ENCODE assay signal across 8 mouse cellular contexts in the genomic region with DNA sequence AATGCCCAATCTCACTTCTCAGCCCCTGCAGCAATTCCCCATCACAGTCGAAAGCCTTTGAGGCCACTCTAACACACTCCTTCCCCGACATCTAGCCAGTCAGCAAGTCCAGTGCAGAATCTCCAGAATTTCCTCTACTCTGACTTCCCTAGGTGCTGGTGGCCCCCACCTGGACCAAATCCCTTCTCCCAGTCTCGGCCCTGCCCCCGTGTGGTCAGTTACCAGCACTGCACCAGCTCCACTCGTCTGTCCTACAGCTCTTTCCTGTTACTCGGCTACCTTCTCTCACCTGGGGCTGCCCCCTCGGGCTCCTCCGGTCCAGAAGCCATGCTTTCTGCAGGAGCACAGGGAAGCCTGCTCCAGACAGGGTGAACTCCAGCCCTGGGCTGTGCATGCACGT. TPM values are rescaled to one million over a fixed set of nuclear protein-coding genes. Genes with fewer than 3 reads are reported as not detected.
A peak's percentile ranks its signal among the peaks of the same experiment; 100 is the strongest.
DNase-seq lines count a peak whose midpoint lies in the region; ATAC-seq and TF ChIP-seq lines count a peak whose summit lies in the region.

No protein-coding gene starts in this region.

- no peak overlapping the region for H3K4me2 ChIP-seq in kidney, embryonic 14.5 days (replicated peaks; ENCODE audit: low read depth, low read length)

- peak; percentile 61; the same call in 1 of the 2 replicates for TF ChIP-seq CTCF in olfactory bulb, adult 2 months (IDR thresholded peaks at IDR 0.05; ENCODE audit: insufficient read depth, low read depth, low read length)

- DNase-seq in CD4-positive, CD25-positive, alpha-beta regulatory T cell, adult 2 months (ENCODE audit: low read depth, low spot score), result peak; percentile 51
- DNase-seq in kidney, adult 18-20 months, result peak; percentile 65
- peak; percentile 46 for DNase-seq in adrenal gland, postnatal 14 days
- peak; percentile 55 for DNase-seq in induced T-regulatory cell, adult 2 months (ENCODE audit: low read depth)
- DNase-seq in layer of hippocampus, postnatal 10 days (ENCODE audit: low spot score in 2 of 2), result no peak

- no peak overlapping the region for H3K9ac ChIP-seq in kidney, embryonic 14.5 days (ENCODE audit: low read depth, low read length)

- H3K27ac ChIP-seq in kidney, embryonic 14.5 days (ENCODE audit: low read depth, low read length), result no peak overlapping the region
- H3K27ac ChIP-seq in olfactory bulb, adult 2 months (ENCODE audit: insufficient read depth, low read depth, low read length), result no peak overlapping the region

- WGBS in kidney, embryonic 14.5 days, result 23% methylated on average over 9 of the region's 9 CpGs
- WGBS in olfactory bulb, adult 2 months, result 31% methylated on average over 9 of the region's 9 CpGs

- H3K4me3 ChIP-seq in kidney, embryonic 14.5 days (ENCODE audit: low read length), result no peak overlapping the region
- no peak overlapping the region for H3K4me3 ChIP-seq in olfactory bulb, adult 2 months (ENCODE audit: insufficient read depth, low read depth, low read length)

- no peaks in the 10 kb centered on the region for H3K4me1 ChIP-seq in kidney, embryonic 14.5 days (ENCODE audit: control insufficient read depth, insufficient read depth, low read length)
- H3K4me1 ChIP-seq in olfactory bulb, adult 2 months (ENCODE audit: control insufficient read depth, insufficient read depth, low read length), result no peaks in the 10 kb centered on the region

- no peaks in the 10 kb centered on the region for H3K36me3 ChIP-seq in kidney, embryonic 14.5 days (ENCODE audit: control insufficient read depth, insufficient read depth, low read length)

- no peaks in the 10 kb centered on the region for H3K9me3 ChIP-seq in kidney, embryonic 14.5 days (ENCODE audit: control insufficient read depth, low read length)

- ATAC-seq in CD4-positive, CD25-positive, alpha-beta regulatory T cell, adult 4 months, result no peak
- ATAC-seq in kidney, embryonic 14.5 days (ENCODE audit: low FRiP score, low TSS enrichment), result no peak

- 0 out of 2 replicates have a peak, but pooled peaks cover 4% of the 10 kb centered on the region for H3K27me3 ChIP-seq in kidney, embryonic 14.5 days (ENCODE audit: control insufficient read depth, insufficient read depth, low read length)

- TF ChIP-seq POLR2A in olfactory bulb, adult 2 months (IDR thresholded peaks at IDR 0.05; ENCODE audit: insufficient read depth, low read depth, low read length), result no peak

RNA-seq across cellular contexts. Expression of a gene that starts 46.8 kb away (rescaled TPM):
- not detected for polyA plus RNA-seq in CD4-positive, CD25-positive, alpha-beta regulatory T cell, adult 4 months (2017; shearing (Covaris generic))
- 0.23 and 0.80 TPM in 2 replicates for polyA plus RNA-seq in kidney, embryonic 14.5 days (2014; fragmentation: Nextera tagmentation; extraction: Ambion mirVana)
- not detected in 2 replicates for total RNA-seq in adrenal gland, postnatal 14 days (2021)
- polyA plus RNA-seq in olfactory bulb, adult 2 months (2012; ENCODE audit: insufficient read depth, insufficient read length, low replicate concordance, missing spikeins), result not detected in 2 replicates
- total RNA-seq in layer of hippocampus, postnatal 10 days (2021), result 1 to 10 TPM; 4.7 to 5.2 TPM

RNA-seq across cellular contexts. Expression of a gene that starts 49.0 kb away (rescaled TPM):
- polyA plus RNA-seq in CD4-positive, CD25-positive, alpha-beta regulatory T cell, adult 4 months (2017; shearing (Covaris generic)), result 10 to 100 TPM; 27.0 to 28.9 TPM
- 37.7 and 41.7 TPM in 2 replicates for polyA plus RNA-seq in kidney, embryonic 14.5 days (2014; fragmentation: Nextera tagmentation; extraction: Ambion mirVana)
- total RNA-seq in adrenal gland, postnatal 14 days (2021), result 13.7 and 18.9 TPM in 2 replicates
- polyA plus RNA-seq in olfactory bulb, adult 2 months (2012; ENCODE audit: insufficient read depth, insufficient read length, low replicate concordance, missing spikeins), result not detected in 2 replicates
- 10 to 100 TPM; 27.3 to 33.0 TPM for total RNA-seq in layer of hippocampus, postnatal 10 days (2021)

RNA-seq across cellular contexts. Expression of a gene that starts 50.7 kb away (rescaled TPM):
- polyA plus RNA-seq in CD4-positive, CD25-positive, alpha-beta regulatory T cell, adult 4 months (2017; shearing (Covaris generic)), result not detected
- polyA plus RNA-seq in kidney, embryonic 14.5 days (2014; fragmentation: Nextera tagmentation; extraction: Ambion mirVana), result not detected in 2 replicates
- not detected in 2 replicates for total RNA-seq in adrenal gland, postnatal 14 days (2021)
- polyA plus RNA-seq in olfactory bulb, adult 2 months (2012; ENCODE audit: insufficient read depth, insufficient read length, low replicate concordance, missing spikeins), result not detected in 2 replicates
- 1 to 10 TPM; 1.4 to 2.3 TPM for total RNA-seq in layer of hippocampus, postnatal 10 days (2021)

Comparison
In these comparisons a context has a peak if more than half of its experiments do, and no peak if none do; other contexts are left out.
1. DNase-seq: peak in CD4-positive, CD25-positive, alpha-beta regulatory T cell, adult 2 months (single experiment), kidney, adult 18-20 months (single experiment), adrenal gland, postnatal 14 days (single experiment) and induced T-regulatory cell, adult 2 months (single experiment); none in layer of hippocampus, postnatal 10 days (0 of 2).
2. RNA of a gene that starts 49.0 kb away (polyA plus RNA-seq): 37.7 to 41.7 TPM in kidney, embryonic 14.5 days and 27.0 to 28.9 TPM in CD4-positive, CD25-positive, alpha-beta regulatory T cell, adult 4 months; not detected in olfactory bulb, adult 2 months; every median in the first group is over 10 times any median in the second.